ENCODE assay signal across 9 mouse cellular contexts in genomic region chr15:40114600-40115271, GRCm38 (mm10). TPM values are rescaled to one million over a fixed set of nuclear protein-coding genes. Genes with fewer than 3 reads are reported as not detected.
DNase-seq lines count a peak whose midpoint lies in the region; ATAC-seq and TF ChIP-seq lines count a peak whose summit lies in the region.
"Had no signal": no experiment of that assay in that cellular context is flagged by ENCODE, and none has a peak within 500 bp of the region (broad histone marks: within the 10 kb centered on the region; RNA-seq: fewer than 3 reads in every experiment).

No protein-coding gene starts in this region.

- no peak overlapping the region for H3K4me3 ChIP-seq in kidney, embryonic 16.5 days (ENCODE audit: low read length)
- H3K4me3 ChIP-seq in kidney, embryonic 14.5 days (ENCODE audit: low read length): no peak overlapping the region
- H3K4me3 ChIP-seq in embryonic facial prominence, embryonic 13.5 days: peak overlapping the region; percentile 28
- H3K4me3 ChIP-seq in layer of hippocampus, adult 2 months: peak overlapping the region; percentile 47
- H3K4me3 ChIP-seq in midbrain, embryonic 16.5 days (ENCODE audit: low read depth, low read length): no peak overlapping the region

- WGBS in kidney, embryonic 16.5 days: 50% methylated on average over 22 of the region's 22 CpGs
- WGBS in kidney, embryonic 14.5 days: 49% methylated on average over 22 of the region's 22 CpGs
- 13% methylated on average over 22 of the region's 22 CpGs for WGBS in embryonic facial prominence, embryonic 13.5 days
- 12% methylated on average over 22 of the region's 22 CpGs for WGBS in midbrain, embryonic 16.5 days

- H3K27ac ChIP-seq in kidney, embryonic 16.5 days (ENCODE audit: low read length): no peak overlapping the region
- no peak overlapping the region for H3K27ac ChIP-seq in kidney, embryonic 14.5 days (ENCODE audit: low read depth, low read length)
- peak overlapping the region; percentile 80 for H3K27ac ChIP-seq in embryonic facial prominence, embryonic 13.5 days
- H3K27ac ChIP-seq in layer of hippocampus, adult 2 months: peak overlapping the region; percentile 76
- H3K27ac ChIP-seq in midbrain, embryonic 16.5 days (ENCODE audit: low read length): no peak overlapping the region

- DNase-seq in layer of hippocampus, adult 2 months (ENCODE audit: low spot score in 2 of 2): peak in 1 of 2 experiments; percentile 20
- DNase-seq in gastrocnemius, adult 18-20 months (ENCODE audit: low spot score): no peak
- DNase-seq in gastrocnemius, postnatal 36 days: no peak

- H3K36me3 ChIP-seq in kidney, embryonic 16.5 days (ENCODE audit: insufficient read depth, low read length): no peaks in the 10 kb centered on the region
- no peaks in the 10 kb centered on the region for H3K36me3 ChIP-seq in kidney, embryonic 14.5 days (ENCODE audit: control insufficient read depth, insufficient read depth, low read length)
- no peaks in the 10 kb centered on the region for H3K36me3 ChIP-seq in embryonic facial prominence, embryonic 13.5 days
- H3K36me3 ChIP-seq in midbrain, embryonic 16.5 days (ENCODE audit: control insufficient read depth, insufficient read depth, low read length): no peaks in the 10 kb centered on the region

- TF ChIP-seq CTCF in layer of hippocampus, adult 2 months (conservative IDR thresholded peaks at IDR 0.05): no peak

- no peak overlapping the region for H3K9ac ChIP-seq in kidney, embryonic 16.5 days (replicated peaks; ENCODE audit: low read length)
- no peak overlapping the region for H3K9ac ChIP-seq in kidney, embryonic 14.5 days (ENCODE audit: low read depth, low read length)
- peak overlapping the region; percentile 40; the same call in 1 of the 2 replicates for H3K9ac ChIP-seq in embryonic facial prominence, embryonic 13.5 days
- H3K9ac ChIP-seq in midbrain, embryonic 16.5 days (ENCODE audit: low read depth, low read length): peak overlapping the region; percentile 21

- no peak for ATAC-seq in kidney, embryonic 16.5 days (ENCODE audit: low FRiP score, low TSS enrichment)
- ATAC-seq in kidney, embryonic 14.5 days (ENCODE audit: low FRiP score, low TSS enrichment): no peak
- peak; percentile 85 for ATAC-seq in embryonic facial prominence, embryonic 13.5 days (ENCODE audit: insufficient number of reproducible peaks, insufficient read depth, low FRiP score, low TSS enrichment, low read depth)
- ATAC-seq in midbrain, embryonic 16.5 days: peak; percentile 85
- no peak for ATAC-seq in megakaryocyte-erythroid progenitor cell, adult 5-6 weeks (replicated peaks; ENCODE audit: low FRiP score, low TSS enrichment, poor library complexity, severe bottlenecking)

- intact Hi-C loops in gastrocnemius, postnatal 36 days (cut with DNase I): no loop called here

- no peaks in the 10 kb centered on the region for H3K27me3 ChIP-seq in kidney, embryonic 16.5 days (ENCODE audit: insufficient read depth, low read length)
- no peaks in the 10 kb centered on the region for H3K27me3 ChIP-seq in kidney, embryonic 14.5 days (ENCODE audit: control insufficient read depth, insufficient read depth, low read length)
- H3K27me3 ChIP-seq in embryonic facial prominence, embryonic 13.5 days: no peaks in the 10 kb centered on the region
- no peaks in the 10 kb centered on the region for H3K27me3 ChIP-seq in midbrain, embryonic 16.5 days (ENCODE audit: control insufficient read depth, insufficient read depth, low read depth, low read length)

- no peaks in the 10 kb centered on the region for H3K4me1 ChIP-seq in kidney, embryonic 16.5 days (ENCODE audit: insufficient read depth, low read length)
- no peaks in the 10 kb centered on the region for H3K4me1 ChIP-seq in kidney, embryonic 14.5 days (ENCODE audit: control insufficient read depth, insufficient read depth, low read length)
- peaks cover 28% of the 10 kb centered on the region for H3K4me1 ChIP-seq in embryonic facial prominence, embryonic 13.5 days
- peaks cover 15% of the 10 kb centered on the region for H3K4me1 ChIP-seq in midbrain, embryonic 16.5 days (ENCODE audit: control insufficient read depth, insufficient read depth, low read length)

- H3K9me3 ChIP-seq in kidney, embryonic 16.5 days (ENCODE audit: low read length): no peaks in the 10 kb centered on the region
- no peaks in the 10 kb centered on the region for H3K9me3 ChIP-seq in kidney, embryonic 14.5 days (ENCODE audit: control insufficient read depth, low read length)
- no peaks in the 10 kb centered on the region for H3K9me3 ChIP-seq in embryonic facial prominence, embryonic 13.5 days
- no peaks in the 10 kb centered on the region for H3K9me3 ChIP-seq in midbrain, embryonic 16.5 days (replicated peaks; ENCODE audit: control insufficient read depth, low read length, poor library complexity, severe bottlenecking)

- H3K4me2 ChIP-seq in kidney, embryonic 16.5 days (replicated peaks; ENCODE audit: low read depth, low read length): peak overlapping the region; percentile 20; the same call in 1 of the 2 replicates
- H3K4me2 ChIP-seq in kidney, embryonic 14.5 days (replicated peaks; ENCODE audit: low read depth, low read length): no peak overlapping the region; the same call in 1 of the 2 replicates
- peak overlapping the region; percentile 56 for H3K4me2 ChIP-seq in embryonic facial prominence, embryonic 13.5 days
- H3K4me2 ChIP-seq in midbrain, embryonic 16.5 days (ENCODE audit: low read length): peak overlapping the region; percentile 49

RNA-seq across cellular contexts. Expression of gene 9330182O14Rik, which starts 19.4 kb away (rescaled TPM):
- not detected in 2 replicates for polyA plus RNA-seq in kidney, embryonic 16.5 days (2015; fragmentation: Nextera tagmentation; extraction: Ambion mirVana)
- polyA plus RNA-seq in kidney, embryonic 14.5 days (2014; fragmentation: Nextera tagmentation; extraction: Ambion mirVana): not detected in 2 replicates
- polyA plus RNA-seq in embryonic facial prominence, embryonic 13.5 days (2015; fragmentation: Nextera tagmentation; extraction: Ambion mirVana): not detected in 2 replicates
- total RNA-seq in layer of hippocampus, adult 2 months (2021): not detected
- polyA plus RNA-seq in midbrain, embryonic 16.5 days (2015; fragmentation: Nextera tagmentation; extraction: Ambion mirVana): not detected in 2 replicates
- not detected for total RNA-seq in gastrocnemius, adult 18-20 months (2021)
- total RNA-seq in megakaryocyte-erythroid progenitor cell, adult 5-6 weeks (2014; fragmentation: Nextera tagmentation): not detected in 2 replicates
- total RNA-seq in megakaryocyte-erythroid progenitor cell, adult 5-6 weeks (2017): not detected in 2 replicates
- not detected for total RNA-seq in gastrocnemius, postnatal 36 days (2021)
- polyA plus RNA-seq: large intestine, adult 2 months had no signal

Comparison
In these comparisons a context has a peak if more than half of its experiments do, and no peak if none do; other contexts are left out.
1. ATAC-seq: peak in embryonic facial prominence, embryonic 13.5 days (single experiment) and midbrain, embryonic 16.5 days (single experiment); none in kidney, embryonic 16.5 days (single experiment), kidney, embryonic 14.5 days (single experiment) and megakaryocyte-erythroid progenitor cell, adult 5-6 weeks (single experiment).
2. H3K27ac ChIP-seq: peak in embryonic facial prominence, embryonic 13.5 days (single experiment) and layer of hippocampus, adult 2 months (single experiment); none in kidney, embryonic 16.5 days (single experiment), kidney, embryonic 14.5 days (single experiment) and midbrain, embryonic 16.5 days (single experiment).
3. H3K4me3 ChIP-seq: peak in embryonic facial prominence, embryonic 13.5 days (single experiment) and layer of hippocampus, adult 2 months (single experiment); none in kidney, embryonic 16.5 days (single experiment), kidney, embryonic 14.5 days (single experiment) and midbrain, embryonic 16.5 days (single experiment).
4. H3K9ac ChIP-seq: peak in embryonic facial prominence, embryonic 13.5 days (single experiment) and midbrain, embryonic 16.5 days (single experiment); none in kidney, embryonic 16.5 days (single experiment) and kidney, embryonic 14.5 days (single experiment).